Mouse (Mus musculus): ENCODE results near the gene Naa11. TPM values are rescaled to one million over a fixed set of nuclear protein-coding genes. Genes with fewer than 3 reads are reported as not detected.

The Naa11 gene
- total and polyA plus RNA-seq, 3 experiments, result not detected

DNA sequence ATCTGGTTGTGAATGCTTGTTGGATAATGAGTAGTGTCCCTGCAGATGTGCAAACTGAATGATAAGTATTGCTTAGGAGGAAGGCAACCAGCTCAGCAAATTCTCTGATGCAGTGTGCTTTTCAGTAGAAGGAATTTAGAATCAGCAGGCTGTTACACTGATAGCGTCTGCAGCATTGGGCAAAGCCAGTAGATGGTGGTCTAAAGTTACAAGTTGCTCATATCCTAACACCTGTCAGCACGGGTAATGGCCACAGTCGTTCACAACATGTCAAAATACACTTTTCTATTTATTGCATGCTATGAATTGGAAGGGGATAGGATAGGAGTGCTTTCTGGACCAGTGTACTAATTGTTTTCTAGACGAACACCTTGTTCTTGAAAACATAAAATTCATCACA lies 33.1 kb downstream of the Naa11 start:
- no peak for DNase-seq

DNA sequence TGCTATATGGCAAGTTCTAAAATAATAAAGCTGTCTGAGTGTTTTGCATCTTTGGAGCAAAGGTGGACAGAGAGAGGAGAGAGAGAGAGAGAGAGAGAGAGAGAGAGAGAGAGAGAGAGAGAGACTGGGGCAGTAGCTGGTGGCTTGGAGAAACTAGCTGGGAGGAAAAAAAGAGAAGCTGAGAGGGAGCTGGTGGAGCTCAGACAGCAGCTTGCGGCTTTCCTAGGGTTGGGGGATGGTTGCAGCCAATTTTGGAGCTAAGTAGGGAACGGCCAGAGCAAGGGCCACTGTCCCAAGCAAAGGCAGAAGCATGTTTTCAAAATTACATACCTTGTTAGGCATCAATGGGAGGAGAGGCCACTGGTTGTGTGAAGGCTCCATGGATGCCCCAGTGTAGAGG lies 36.0 kb downstream of the Naa11 start:
- intact Hi-C loops (cut with DNase I), result no loop called here
- DNase-seq, result no peak
- H3K79me2 ChIP-seq (replicated peaks; ENCODE audit: control insufficient read depth, insufficient read depth, low read length), result no peaks in the 10 kb centered on the region
- 57% methylated on average over 2 of the region's 2 CpGs for WGBS
- no peak overlapping the region for H3K4me3 ChIP-seq
- TF ChIP-seq EP300 (IDR thresholded peaks at IDR 0.05; ENCODE audit: insufficient read depth, low read depth, low read length) (no peak), CTCF (IDR thresholded peaks at IDR 0.05) (no peak)
- H3K36me3 ChIP-seq (ENCODE audit: control insufficient read depth, insufficient read depth, low read length), result no peaks in the 10 kb centered on the region
- H3K9ac ChIP-seq (ENCODE audit: low read depth, low read length), result no peak overlapping the region
- H3K27me3 ChIP-seq (ENCODE audit: control insufficient read depth, insufficient read depth, low read length), result no peaks in the 10 kb centered on the region
- no peaks in the 10 kb centered on the region for H3K4me1 ChIP-seq (ENCODE audit: control insufficient read depth, insufficient read depth, low read length)
- no peak overlapping the region for H3K27ac ChIP-seq

More for the DNA sequence above, 33.1 kb downstream of the Naa11 start:
- no peaks in the 10 kb centered on the region for H3K27me3 ChIP-seq (ENCODE audit: control insufficient read depth, insufficient read depth, low read length)
- intact Hi-C loops (cut with DNase I), result no loop called here
- H3K9ac ChIP-seq (ENCODE audit: low read depth, low read length), result no peak overlapping the region
- H3K4me3 ChIP-seq, result no peak overlapping the region
- 45% methylated on average over 4 of the region's 4 CpGs for WGBS
- H3K27ac ChIP-seq, result no peak overlapping the region
- no peaks in the 10 kb centered on the region for H3K4me1 ChIP-seq (ENCODE audit: control insufficient read depth, insufficient read depth, low read length)
- TF ChIP-seq EP300 (IDR thresholded peaks at IDR 0.05; ENCODE audit: insufficient read depth, low read depth, low read length), result no peak
- peak; percentile 15; the same call in 1 of the 2 replicates for TF ChIP-seq CTCF (IDR thresholded peaks at IDR 0.05)
- H3K79me2 ChIP-seq (replicated peaks; ENCODE audit: control insufficient read depth, insufficient read depth, low read length), result no peaks in the 10 kb centered on the region
- no peaks in the 10 kb centered on the region for H3K36me3 ChIP-seq (ENCODE audit: control insufficient read depth, insufficient read depth, low read length)

GRCm38 (mm10) chr5:97355152-97355551 lies 37.0 kb downstream of the Naa11 start:
- Histone ChIP-seq H3K36me3 (ENCODE audit: control insufficient read depth, insufficient read depth, low read length) (no peaks in the 10 kb centered on the region), H3K9ac (ENCODE audit: low read depth, low read length) (no peak overlapping the region), H3K27me3 (ENCODE audit: control insufficient read depth, insufficient read depth, low read length) (no peaks in the 10 kb centered on the region), H3K4me3 (no peak overlapping the region), H3K79me2 (replicated peaks; ENCODE audit: control insufficient read depth, insufficient read depth, low read length) (no peaks in the 10 kb centered on the region), H3K4me1 (ENCODE audit: control insufficient read depth, insufficient read depth, low read length) (no peaks in the 10 kb centered on the region), H3K27ac (no peak overlapping the region)
- DNase-seq, result no peak
- intact Hi-C loops (cut with DNase I), result no loop called here
- no peak for TF ChIP-seq POLR2A (IDR thresholded peaks at IDR 0.05; ENCODE audit: insufficient read depth, low read depth, low read length)
- no peak for TF ChIP-seq EP300 (IDR thresholded peaks at IDR 0.05; ENCODE audit: insufficient read depth, low read depth, low read length)
- TF ChIP-seq CTCF (IDR thresholded peaks at IDR 0.05), result no peak
- 86% methylated on average over 2 of the region's 2 CpGs for WGBS

- WGBS, result 42% methylated on average over 2 of the region's 2 CpGs
- no peak overlapping the region for H3K9ac ChIP-seq (ENCODE audit: low read depth, low read length)
- no peak overlapping the region for H3K4me3 ChIP-seq
- no peaks in the 10 kb centered on the region for H3K4me1 ChIP-seq (ENCODE audit: control insufficient read depth, insufficient read depth, low read length)
- intact Hi-C loops (cut with DNase I), result no loop called here
- DNase-seq, result no peak
- no peaks in the 10 kb centered on the region for H3K27me3 ChIP-seq (ENCODE audit: control insufficient read depth, insufficient read depth, low read length)
- no peak overlapping the region for H3K27ac ChIP-seq
- H3K36me3 ChIP-seq (ENCODE audit: control insufficient read depth, insufficient read depth, low read length), result no peaks in the 10 kb centered on the region
- TF ChIP-seq POLR2A (IDR thresholded peaks at IDR 0.05; ENCODE audit: insufficient read depth, low read depth, low read length) (no peak), EP300 (IDR thresholded peaks at IDR 0.05; ENCODE audit: insufficient read depth, low read depth, low read length) (no peak), CTCF (IDR thresholded peaks at IDR 0.05) (no peak)
- H3K79me2 ChIP-seq (replicated peaks; ENCODE audit: control insufficient read depth, insufficient read depth, low read length), result no peaks in the 10 kb centered on the region
Observed at GRCm38 (mm10) chr5:97348760-97349159, 43.4 kb downstream of the Naa11 start.

DNA sequence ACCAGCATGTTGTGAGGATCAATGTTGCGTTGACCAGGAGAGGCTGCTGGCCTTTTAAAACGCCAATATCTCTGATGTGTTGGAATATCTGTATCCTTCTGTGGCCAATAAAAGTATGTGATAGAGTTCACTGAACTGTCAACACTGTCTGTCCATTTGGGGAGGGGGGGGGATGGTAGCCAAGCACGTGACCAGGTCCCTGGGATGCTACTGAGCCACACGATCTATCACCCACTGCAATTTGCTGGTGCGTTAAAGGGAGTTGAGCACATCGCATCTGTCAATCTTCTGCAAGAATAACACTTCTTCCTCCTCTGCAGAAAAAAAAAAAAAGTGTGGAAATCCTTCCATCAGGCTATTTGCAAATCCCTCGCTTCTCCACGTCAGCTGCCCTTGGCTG lies 43.9 kb downstream of the Naa11 start:
- no peak overlapping the region for H3K4me3 ChIP-seq

DNA sequence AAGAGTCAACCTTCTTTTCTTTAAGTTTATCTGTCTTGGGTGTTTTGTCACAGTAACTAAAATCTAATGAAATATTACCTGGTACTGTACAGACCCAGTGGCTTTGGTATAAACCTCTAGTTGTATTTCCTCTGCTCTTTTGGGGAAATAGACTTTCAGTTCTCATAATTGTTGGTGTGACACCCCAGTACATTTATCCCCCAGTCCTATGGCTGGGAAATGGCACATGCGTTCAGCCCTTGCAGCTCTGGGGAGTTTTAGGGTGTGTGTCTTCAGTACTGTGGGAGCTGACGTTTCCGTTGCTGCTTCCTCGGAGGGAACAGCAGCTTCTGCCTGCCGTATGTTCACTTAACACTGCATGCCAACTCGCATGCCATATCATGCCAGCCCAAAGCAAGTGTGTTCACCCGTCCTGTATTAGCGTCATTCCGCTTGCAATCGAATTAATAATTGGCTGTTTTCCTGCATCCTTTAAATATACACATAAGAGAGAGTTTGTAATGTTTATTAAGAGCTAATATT lies 46.4 kb downstream of the Naa11 start:
- no peak for DNase-seq
- H3K27ac ChIP-seq, result no peak overlapping the region
- intact Hi-C loops (cut with DNase I), result no loop called here
- H3K27me3 ChIP-seq (ENCODE audit: control insufficient read depth, insufficient read depth, low read length), result no peaks in the 10 kb centered on the region
- no peak overlapping the region for H3K9ac ChIP-seq (ENCODE audit: low read depth, low read length)
- 90% methylated on average over 10 of the region's 10 CpGs for WGBS
- no peak overlapping the region for H3K4me3 ChIP-seq
- no peaks in the 10 kb centered on the region for H3K36me3 ChIP-seq (ENCODE audit: control insufficient read depth, insufficient read depth, low read length)
- H3K79me2 ChIP-seq (replicated peaks; ENCODE audit: control insufficient read depth, insufficient read depth, low read length), result no peaks in the 10 kb centered on the region
- TF ChIP-seq CTCF (IDR thresholded peaks at IDR 0.05) (no peak), POLR2A (IDR thresholded peaks at IDR 0.05; ENCODE audit: insufficient read depth, low read depth, low read length) (no peak), EP300 (IDR thresholded peaks at IDR 0.05; ENCODE audit: insufficient read depth, low read depth, low read length) (no peak)
- H3K4me1 ChIP-seq (ENCODE audit: control insufficient read depth, insufficient read depth, low read length), result no peaks in the 10 kb centered on the region

More for the DNA sequence above, 43.9 kb downstream of the Naa11 start:
- 70% methylated on average over 8 of the region's 8 CpGs for WGBS
- intact Hi-C loops (cut with DNase I), result no loop called here
- Histone ChIP-seq H3K79me2 (replicated peaks; ENCODE audit: control insufficient read depth, insufficient read depth, low read length) (no peaks in the 10 kb centered on the region), H3K27ac (no peak overlapping the region), H3K4me1 (ENCODE audit: control insufficient read depth, insufficient read depth, low read length) (no peaks in the 10 kb centered on the region), H3K9ac (ENCODE audit: low read depth, low read length) (no peak overlapping the region), H3K36me3 (ENCODE audit: control insufficient read depth, insufficient read depth, low read length) (no peaks in the 10 kb centered on the region), H3K27me3 (ENCODE audit: control insufficient read depth, insufficient read depth, low read length) (no peaks in the 10 kb centered on the region)
- DNase-seq, result no peak
- TF ChIP-seq CTCF (IDR thresholded peaks at IDR 0.05) (no peak), POLR2A (IDR thresholded peaks at IDR 0.05; ENCODE audit: insufficient read depth, low read depth, low read length) (no peak), EP300 (IDR thresholded peaks at IDR 0.05; ENCODE audit: insufficient read depth, low read depth, low read length) (no peak)
